Mouse (Mus musculus) urinary bladder, adult 2 months (tissue): ENCODE measurements around the gene Cubn. TPM values are rescaled to one million over a fixed set of nuclear protein-coding genes. Genes with fewer than 3 reads are reported as not detected.

Experiments used
- DNase-seq: peaks from one replicate; pipeline ENCODE4 v3.0.0; 2022; ENCODE audit warnings: low spot score
- polyA plus RNA-seq: library from polyadenylated mRNA; depleted of rRNA; stranded (reverse); fragments of >200 nt; gene quantifications from 2 replicates; pipeline ENCODE4 v1.2.3, GENCODE M21; 2012

Cubn gene
- polyA plus RNA-seq, 1 experiment, result 0.07 TPM

DNA sequence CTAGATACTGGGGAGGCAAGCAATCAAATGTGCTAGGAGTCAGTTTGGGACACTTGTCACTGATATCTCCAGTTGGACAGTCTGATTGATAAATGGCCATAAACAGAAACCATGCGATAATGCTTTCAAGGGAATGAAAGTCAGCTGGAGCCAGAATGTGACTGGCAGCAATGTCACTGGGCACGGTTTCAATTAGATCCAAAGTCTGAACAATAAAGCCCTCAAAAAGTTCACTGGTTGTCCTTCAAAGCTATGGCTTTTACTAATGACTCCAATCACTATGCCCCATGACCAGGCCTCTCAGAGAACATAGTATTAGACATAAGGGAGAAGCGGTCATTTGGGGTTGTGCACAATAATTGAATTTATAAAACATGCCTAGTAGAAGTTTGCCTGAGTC is 7.0 kb downstream of the Cubn start:
- no peak for DNase-seq

DNA sequence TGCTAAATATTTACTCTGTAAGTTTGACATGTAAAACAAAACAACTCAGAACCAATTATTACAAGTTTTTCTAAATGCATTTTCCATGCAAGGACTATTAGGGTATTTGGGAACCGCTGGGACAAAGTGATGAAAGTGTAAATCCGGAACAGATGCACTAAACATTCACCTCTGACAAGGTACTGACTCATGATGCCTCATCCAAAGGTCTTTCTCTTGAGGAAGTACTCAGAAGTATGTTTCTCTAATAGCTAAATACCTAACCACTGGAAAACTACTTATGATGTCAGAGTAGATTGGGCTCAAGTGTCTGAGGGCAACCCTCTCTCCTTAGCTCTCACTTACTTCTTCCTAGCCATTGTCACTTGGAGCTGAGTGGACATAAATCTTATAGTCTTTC is 10.9 kb downstream of the Cubn start:
- no peak for DNase-seq

DNA sequence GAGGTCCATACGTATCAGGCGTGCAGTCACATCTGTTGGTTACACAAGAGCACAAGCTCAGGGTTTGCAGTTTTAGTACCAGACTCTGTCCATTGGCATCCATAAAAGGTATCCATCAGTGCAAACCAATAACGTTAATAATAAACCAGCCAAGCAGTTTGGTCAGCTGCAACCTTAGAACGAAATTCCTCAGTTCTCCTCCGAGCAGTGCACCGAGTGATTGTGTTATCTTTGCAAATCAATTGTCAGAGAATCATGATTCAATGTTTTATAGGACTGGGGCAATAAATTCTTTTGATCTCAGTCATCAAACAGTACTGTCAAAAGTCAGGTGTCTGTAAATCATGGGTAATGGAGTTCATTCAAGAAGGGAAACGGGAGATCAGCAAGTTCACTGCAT is 12.4 kb downstream of the Cubn start:
- no peak for DNase-seq

DNA sequence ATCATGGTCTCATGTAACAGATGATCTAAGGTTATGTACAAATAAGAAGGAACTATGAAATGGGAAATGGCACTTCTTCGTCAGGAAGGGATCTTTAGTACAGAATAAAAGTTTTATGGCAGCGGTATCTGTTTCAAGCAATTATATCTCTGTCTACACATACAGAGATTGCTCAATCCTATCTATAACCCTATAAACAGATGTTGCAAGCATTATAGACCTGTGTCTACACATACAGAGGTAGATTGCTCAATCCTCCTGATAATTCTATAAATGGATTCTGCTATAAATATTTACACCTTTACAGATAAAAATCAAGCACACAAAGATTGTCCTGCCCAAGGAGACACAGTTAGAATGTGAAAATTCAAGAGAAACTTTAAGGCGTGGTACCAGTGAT is 21.5 kb downstream of the Cubn start:
- DNase-seq, result no peak

DNA sequence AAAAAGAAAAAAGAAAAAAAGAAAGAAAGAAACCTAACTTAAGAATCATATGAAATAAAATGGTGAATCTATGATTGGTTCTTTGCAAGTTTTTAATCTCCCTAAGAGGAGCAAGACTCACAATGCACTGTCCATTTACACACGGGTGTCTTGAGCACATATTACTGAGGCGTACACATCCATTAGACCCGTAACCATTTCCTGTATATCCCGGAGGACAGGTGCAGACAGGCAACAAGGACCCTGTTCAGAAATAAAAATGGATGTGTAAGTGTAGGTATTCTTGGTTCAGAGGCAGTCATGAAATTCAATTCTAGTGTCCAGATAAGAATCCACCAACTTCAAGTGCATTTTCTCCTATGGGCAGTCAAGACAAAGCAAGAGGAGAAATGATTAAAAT is 22.0 kb downstream of the Cubn start:
- DNase-seq, result no peak

DNA sequence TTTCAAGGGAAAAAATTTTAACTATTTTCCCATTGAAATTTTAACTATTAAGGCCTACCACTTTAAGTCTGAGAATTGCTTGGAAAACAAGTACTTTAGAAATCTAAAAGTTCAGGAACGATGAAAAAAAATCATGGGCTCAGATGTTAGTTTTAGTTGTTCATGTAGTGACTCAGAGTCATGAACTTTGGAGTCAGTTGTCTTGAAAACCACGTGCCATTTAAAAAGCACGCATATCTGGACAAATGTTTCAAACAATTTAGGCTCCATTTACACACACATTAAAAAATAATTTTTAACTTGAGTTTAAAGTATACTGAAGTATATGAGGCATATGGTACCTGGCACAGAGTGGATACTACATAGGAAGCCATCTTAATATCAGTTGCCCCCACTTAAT is 24.9 kb downstream of the Cubn start:
- DNase-seq, result no peak

DNA sequence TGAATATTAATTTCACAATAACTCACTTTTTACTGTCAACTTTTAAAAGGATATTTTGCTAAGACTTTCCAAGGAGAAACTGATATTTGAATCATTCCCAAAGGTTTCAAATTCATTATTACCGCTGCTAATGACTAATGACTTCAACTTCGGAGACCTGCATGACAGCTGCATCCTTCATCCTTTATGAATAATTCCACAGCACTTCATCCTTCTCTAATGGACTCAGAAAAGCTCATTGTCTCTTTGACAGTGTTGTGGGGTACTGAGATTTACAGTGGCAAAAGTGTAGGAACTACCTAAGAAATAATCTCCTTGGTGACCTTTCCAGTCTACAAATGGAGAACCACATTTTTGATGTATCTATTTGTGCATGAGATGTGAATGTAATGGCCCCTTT is 33.5 kb downstream of the Cubn start:
- no peak for DNase-seq

DNA sequence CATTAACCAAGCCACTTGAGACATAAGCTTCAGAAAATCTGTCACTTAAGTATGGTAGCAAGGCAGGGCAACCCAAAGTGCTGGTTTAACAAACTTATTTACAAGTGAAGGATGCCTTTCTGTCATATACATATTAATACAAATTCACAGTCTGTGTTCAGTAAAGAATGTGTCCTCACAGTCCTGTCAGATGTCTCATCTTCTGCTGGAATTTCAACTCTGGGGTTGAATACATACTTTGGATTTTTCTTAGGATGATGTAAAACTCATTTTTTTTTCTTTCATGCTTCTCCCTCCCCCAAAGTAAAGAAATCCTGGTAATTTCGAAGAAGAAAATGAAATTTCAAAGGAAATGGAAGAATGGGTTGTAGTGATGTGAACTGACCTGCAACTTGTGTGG is 34.8 kb downstream of the Cubn start:
- no peak for DNase-seq

DNA sequence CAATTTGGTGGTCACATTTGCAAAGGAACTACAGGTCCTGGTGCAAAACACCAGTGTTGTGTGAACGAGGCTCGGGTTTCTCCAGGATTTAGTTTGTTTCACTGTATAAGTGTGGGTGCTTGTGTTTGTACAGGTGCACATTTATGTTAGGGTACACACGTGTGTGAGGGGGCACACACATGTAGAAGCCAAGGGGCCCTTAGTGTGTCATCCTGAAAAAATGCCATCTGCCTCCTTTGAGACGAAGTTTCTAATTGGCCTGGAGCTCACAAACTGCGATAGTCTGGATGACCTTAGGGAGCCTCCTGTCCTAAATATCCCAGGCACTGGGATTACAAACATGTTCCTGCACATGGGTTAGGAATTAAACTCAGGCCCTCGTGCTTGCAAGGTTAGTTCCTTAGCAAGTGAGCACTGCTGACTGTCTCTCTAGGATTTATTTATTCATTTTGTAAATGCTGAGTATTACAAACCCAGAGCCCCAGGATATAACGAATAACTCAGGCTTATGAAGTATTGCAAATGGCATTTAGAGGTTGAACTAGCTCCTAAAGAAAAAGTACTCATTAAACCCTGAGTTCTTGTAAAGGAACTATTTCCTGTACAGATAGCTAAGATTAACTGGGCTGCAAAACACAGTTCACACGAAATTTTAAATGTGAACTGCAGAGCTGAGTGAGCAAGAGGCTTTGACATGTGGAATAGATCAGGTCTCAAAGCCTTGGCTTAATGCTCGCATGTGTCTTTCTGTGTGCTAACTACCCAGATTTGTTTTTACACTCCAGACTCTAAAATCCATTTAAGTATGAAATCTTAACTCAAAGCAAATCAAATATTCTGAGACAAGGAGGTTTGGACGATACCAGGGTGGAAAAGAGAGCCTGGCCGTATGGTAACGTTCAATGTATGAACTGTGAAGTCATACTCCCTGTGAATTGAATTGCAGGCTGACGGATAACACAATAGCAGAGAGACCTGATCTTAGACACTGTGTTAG is 39.8 kb downstream of the Cubn start:
- no peak for DNase-seq

DNA sequence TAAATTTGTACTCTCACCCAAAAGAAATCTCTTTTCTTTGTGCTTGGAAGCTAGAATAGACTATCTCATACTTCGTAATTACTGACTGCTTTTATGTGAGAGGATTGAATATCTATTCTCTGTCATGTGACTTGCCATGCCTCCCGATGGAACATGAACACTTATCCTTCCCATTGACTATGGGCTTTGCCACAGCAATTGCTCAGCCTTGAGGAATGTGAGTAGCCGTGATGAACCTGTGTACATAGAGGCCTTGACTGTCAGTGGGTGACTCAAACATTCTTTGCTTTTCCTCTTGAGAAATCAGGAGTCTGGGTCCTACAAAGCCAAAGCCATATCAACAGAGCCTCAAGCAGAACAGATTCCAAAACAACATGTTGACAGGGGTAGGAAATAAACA is 40.7 kb downstream of the Cubn start:
- DNase-seq, result no peak

DNA sequence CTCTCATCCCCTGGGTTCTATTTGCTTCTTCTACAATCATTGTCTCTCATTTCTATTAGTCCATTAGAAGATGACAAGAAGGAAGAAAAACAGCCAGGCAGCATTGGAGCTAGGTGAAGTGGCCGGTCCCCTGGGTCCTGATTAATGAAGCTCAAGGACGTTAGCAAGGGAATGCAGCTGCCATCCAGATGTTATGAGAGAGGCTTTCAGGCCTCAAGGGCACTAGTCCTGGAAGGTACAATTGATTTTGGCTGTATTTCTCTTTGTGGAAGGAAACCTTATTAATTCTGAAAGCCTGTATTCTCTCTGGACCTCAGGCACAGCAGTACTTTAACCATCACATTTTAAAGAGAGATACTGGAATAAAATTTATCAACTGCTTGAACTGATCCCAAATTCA is 41.1 kb downstream of the Cubn start:
- no peak for DNase-seq

DNA sequence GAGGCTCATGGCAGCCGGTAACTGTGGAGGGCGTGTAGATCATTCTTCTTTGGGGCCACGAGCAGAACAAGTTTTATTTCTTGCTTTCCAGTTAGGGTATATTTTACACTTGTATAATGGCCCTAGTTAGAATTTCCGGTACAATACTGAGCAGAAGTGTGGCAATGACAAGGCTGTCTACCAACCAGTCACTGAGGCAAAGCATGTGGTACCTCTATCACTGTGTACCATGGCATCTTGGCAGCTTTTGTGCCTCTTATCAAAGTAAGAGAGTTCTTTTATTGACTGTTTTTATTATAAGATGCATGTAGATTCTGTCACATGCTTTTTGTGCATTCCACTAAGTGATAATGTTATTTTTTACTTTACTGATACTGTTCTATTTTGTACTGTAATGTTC is 46.5 kb downstream of the Cubn start:
- no peak for DNase-seq

DNA sequence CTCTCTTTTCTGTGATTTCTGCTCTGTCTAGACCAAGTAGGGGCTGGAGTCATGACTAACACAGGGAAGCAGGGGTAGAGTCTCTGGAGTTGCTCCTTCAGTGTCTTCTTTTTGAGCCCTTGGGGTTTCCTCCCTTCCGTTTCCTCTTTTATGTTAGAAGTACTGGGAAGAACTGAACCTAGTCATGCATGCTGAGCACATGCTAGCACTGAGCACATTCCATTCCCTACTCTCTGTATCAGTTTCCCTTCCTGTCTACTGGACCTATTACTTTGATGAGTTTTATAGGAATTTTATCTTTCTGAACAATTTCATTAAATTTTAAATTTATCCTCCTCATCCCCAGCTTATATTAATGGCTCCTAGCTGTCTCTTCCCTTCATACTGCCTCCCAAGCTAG is 52.6 kb downstream of the Cubn start:
- DNase-seq, result no peak

DNA sequence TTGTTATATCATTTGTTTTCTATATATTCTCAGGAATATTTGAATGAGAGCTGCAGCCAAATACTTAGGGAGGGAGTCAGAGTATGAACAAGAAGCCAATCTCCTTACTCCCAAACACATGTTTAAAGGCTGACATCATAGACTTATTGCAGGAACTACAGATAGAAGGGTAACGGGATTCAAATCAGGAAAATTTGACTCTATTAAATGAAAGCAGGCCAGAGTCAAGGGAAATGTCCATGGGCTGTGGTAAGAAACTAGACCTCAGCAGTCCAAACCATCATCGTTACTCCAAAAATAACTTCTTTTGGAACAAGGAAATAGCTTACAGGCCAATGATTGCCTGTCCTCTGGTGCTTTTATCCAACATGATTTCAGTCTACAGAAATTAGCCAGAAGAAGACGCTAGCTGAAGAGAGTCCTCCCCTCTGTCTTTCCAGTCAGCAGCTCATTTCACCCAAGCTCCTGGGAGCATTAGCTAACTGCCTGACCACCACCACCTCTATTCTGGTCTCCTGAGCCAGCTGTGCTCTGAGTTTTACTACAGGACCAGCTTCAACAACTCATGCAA is 53.3 kb downstream of the Cubn start:
- no peak for DNase-seq

DNA sequence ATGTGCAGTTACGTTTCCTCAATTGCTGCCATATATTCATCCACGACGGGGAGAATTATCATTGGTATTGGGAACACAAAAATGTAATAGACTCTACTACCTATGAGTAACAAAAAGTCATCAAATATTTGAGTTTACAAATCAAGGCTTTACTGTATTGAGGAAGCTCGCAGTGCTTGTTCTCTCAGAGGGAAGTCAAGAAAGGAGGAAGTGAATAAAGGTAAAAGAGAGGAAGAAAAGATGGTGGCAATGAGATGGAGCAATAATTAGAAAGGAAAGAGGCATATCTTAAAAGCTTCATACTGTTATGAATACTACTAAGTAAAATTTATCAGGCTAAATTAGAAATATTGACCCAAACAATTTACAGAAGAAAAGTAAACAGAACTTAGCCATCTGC is 59.6 kb downstream of the Cubn start:
- no peak for DNase-seq

DNA sequence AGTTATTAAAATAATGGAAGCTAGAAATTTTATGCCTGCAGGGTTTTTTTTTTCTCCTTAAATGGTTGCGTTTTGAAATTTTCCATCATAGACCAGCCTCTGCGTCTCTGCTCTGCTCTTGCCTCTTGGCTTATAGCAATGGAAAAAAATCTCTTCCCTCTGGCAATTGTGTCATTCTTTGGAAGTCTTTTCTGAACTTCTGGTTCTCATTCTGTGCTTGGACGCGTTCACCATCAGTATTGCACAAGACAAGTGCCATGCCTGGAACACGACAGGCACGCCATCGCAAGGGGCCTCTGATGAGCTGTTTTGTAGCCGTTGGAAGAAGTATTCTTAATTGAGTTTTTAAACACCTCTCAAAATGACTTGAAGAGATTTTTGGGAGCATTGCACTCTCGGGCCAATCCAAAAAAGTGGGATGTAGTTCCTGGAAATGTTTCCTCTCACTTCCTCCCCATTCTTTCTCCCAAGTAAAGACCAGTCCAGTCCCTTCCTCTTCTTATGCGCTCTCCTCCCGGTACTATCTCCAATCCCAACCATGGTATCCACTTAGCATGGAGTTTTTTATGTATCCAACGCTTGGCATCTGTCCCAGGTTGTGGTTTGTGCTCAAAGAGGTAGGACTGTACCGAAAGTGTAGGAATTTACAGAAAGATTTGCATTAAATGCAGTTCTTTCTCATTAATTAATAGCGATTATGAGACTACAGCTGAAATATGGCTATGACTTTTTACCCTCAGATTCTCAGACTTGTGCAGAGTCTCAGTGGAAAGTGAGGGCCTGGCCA is 69.4 kb downstream of the Cubn start:
- no peak for DNase-seq

DNA sequence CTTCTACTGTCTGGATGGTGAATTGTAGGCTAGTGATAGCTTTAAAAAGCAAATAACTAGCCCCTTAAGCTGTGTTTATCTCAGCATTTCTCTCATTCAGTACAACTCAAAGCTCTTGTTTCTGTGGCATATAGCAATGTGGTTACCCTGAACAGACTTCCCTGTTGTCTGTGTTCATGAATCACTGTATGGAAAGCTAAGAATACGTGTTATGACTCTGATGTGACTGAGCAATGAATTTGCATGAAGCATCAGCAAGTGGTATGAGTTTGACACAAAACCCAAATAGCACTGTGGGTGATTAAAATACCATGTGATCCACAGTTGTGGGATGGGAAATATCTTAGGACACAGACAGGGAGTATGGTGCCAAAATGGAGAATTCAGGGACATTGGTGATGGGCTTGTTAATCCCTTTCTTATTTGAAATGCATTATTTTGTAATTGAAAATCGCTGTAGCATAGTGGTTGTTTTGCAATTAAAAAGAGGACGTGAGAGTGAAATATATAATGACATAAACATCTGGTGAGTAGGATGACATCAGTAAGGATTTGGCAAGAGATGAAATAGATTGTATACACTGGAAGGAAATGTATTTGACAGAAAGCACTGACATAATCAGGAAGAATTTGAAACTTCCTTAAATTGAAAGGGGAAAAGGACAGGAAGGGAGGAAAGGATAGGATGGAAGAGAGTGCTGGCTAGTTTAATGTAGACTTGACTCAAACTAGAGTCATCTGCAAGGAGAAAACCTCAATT is 74.7 kb downstream of the Cubn start:
- no peak for DNase-seq

DNA sequence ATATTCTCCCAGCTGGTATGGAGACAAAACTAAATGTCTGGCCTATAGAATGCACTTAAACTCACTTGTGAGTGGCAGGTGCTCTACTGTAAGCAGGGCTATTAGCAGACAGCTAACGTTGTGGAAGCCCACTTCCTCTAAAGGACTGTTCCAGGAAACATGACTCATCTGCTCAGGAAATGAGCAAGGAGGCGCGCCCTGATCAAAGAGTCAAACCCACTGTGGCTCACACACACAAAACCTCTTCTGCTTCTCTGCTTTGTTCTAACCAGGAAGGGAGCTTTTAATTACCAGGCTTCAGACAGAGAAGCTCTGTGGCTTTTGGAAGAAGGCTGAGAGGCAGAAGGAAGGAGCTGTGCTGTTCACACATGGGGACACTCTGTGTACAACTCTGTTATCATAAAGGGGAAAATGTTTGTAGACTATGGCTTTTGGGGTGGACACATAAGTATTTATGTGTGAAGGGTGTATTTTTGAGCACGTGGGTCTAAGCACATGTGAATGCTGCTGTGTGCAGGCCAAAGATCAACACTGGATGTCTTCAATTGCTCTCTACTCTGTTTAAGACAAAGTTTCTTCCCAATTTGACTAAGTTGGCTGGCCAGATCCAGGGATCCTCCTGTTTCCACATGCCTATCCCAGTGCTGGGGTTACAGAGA is 78.0 kb downstream of the Cubn start:
- no peak for DNase-seq

DNA sequence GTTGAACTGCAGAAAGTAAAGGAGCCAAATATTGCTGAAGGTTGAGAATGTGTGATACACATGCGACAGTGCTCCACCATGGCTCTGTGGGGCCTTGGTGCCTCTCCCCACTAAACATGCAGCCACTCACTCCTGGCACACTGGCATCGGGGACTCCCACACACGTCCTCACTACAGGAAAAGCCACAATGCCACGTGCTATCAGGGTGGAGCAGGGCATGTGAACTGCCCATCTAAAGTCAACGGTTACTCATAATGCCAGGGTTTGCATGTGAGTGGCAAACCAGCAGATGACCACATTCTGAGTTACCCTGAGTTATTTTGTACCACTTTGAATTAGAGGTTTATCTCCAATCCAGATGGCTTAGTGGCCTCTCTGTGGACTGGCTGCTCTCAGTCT is 81.0 kb downstream of the Cubn start:
- no peak for DNase-seq

DNA sequence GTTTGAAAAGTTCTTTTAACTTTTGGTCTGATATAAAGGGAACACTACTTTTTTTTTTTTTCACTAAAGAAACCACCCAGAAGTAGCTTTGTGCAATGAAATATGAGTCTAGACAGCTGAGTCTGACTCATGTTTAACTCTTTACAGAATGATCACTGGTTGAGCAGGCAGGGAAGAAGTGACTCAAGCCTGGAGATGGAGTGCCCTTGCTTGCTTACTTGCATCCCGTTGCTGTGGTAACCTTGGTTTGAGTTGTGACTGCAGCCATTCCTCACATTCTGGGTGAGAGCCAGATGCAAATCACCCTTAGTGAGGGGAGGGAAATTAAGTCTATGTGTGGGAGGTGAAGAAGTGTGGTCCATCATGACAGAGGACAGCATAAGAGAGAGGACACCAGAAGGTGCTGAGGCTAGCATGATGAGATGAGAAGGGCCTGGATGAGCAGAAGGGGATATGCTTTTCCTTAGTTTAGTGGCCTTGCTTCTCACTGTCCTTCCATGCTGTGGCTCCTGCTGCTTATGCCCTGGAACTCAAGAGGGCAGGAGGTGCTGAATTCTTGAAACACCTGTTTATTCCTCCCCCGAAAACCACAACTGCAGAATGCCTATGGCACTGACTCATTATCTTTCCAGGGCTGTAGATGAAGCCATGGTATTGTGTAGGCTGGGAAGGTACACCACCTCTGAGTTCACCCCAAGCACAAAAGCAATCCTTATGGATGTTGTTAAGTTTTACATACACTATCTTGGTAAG is 81.7 kb downstream of the Cubn start:
- DNase-seq, result no peak

DNA sequence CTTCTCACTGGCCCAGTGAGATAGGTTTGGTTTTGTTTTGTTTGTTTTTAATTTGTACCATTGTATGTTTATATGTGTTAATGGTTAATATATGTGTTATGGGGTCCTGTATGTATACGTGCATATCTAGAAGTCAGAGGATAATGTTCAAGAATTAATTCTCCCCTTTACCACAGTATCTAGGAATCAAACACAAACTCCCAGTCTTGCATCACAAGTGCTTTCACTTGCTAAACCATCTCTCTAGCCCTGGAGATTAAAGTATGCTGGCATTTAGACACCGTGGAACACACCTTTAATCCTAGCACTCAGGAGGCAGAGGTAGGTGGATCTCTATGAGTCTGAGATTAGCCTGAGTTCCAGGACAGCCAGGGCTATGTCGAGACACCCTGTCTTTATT is 83.3 kb downstream of the Cubn start:
- DNase-seq, result no peak
